Mouse (Mus musculus) lung, adult 2 months (tissue): ENCODE data around the gene Fam169b. TPM values are rescaled to one million over a fixed set of nuclear protein-coding genes. Genes with fewer than 3 reads are reported as not detected.

Experiments
- DNase-seq: peaks from one replicate; pipeline ENCODE4 v3.0.0; 2022
- H3K4me1 ChIP-seq: fragments of 200-500 bp; 2 replicates; pipeline ENCODE4 v1.6.1; 2011; ENCODE audit warnings: low read length; ENCODE audit not compliant: control insufficient read depth, insufficient read depth
- H3K4me3 ChIP-seq: fragments of 200-500 bp; replicated peaks from 2 replicates; pipeline ENCODE3; 2011; ENCODE audit warnings: low read depth, mild to moderate bottlenecking, control low read depth, low read length; ENCODE audit errors: extremely low read depth
- CTCF ChIP-seq: fragments of 200-500 bp; IDR thresholded peaks from 2 replicates; pipeline ENCODE4 v1.5.1; 2011; ENCODE audit warnings: mild to moderate bottlenecking, low read length, control low read depth; ENCODE audit not compliant: insufficient read depth
- POLR2A ChIP-seq: fragments of 200-500 bp; IDR thresholded peaks from 2 replicates; pipeline ENCODE4 v1.6.1; 2011; ENCODE audit warnings: low read depth, mild to moderate bottlenecking, control low read depth, low read length, borderline replicate concordance; ENCODE audit errors: extremely low read depth
- WGBS: fragments of 180-500 bp; shearing (Covaris S2); methylation state at CpG from one replicate; pipeline ENCODE4 v1.1.7; 2018; 5-methylcytosine and 5-hydroxymethylcytosine counted together
- polyA plus RNA-seq: library from polyadenylated mRNA; depleted of rRNA; stranded (reverse); fragments of >200 nt; gene quantifications from 2 replicates; pipeline ENCODE4 v1.2.3, GENCODE M21; 2012

Fam169b gene
- polyA plus RNA-seq, 1 experiment = 3.7 TPM

GRCm38 (mm10) chr7:68239220-68239827, 34.3 kb upstream of the Fam169b start:
- no peak for TF ChIP-seq CTCF
- no peak for TF ChIP-seq POLR2A
- no peak for DNase-seq
- WGBS = 64% methylated on average over 11 of the region's 11 CpGs
- Histone ChIP-seq H3K4me3 (no peak overlapping the region), H3K4me1 (no peaks in the 10 kb centered on the region)

DNA sequence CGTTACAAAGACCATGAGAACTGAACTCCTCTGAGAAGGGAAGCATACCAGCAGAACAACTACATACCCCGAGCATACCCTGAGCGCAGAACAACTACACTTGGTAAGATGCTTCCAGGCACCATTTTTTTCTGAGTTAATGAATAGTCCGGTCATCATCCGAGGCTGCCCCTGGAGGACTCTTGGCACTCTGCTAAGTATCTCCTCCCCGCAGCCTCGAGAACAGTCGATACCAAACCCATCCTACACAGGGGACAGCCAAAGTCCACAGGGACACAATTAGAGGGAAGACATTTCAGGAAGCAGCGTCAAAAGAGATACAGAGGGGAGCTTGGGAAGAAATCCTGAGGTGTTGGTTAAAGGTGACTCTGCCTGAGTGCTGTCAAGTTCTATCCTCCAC, 32.4 kb upstream of the Fam169b start:
- DNase-seq = no peak

GRCm38 (mm10) chr7:68245681-68246080, 28.0 kb upstream of the Fam169b start:
- TF ChIP-seq POLR2A = no peak
- no peak for TF ChIP-seq CTCF
- no peaks in the 10 kb centered on the region for H3K4me1 ChIP-seq
- no peak for DNase-seq
- WGBS = 61% methylated on average over 4 of the region's 4 CpGs
- H3K4me3 ChIP-seq = no peak overlapping the region

More for the DNA sequence above, 32.4 kb upstream of the Fam169b start:
- no peaks in the 10 kb centered on the region for H3K4me1 ChIP-seq
- H3K4me3 ChIP-seq = no peak overlapping the region
- TF ChIP-seq CTCF = no peak
- no peak for TF ChIP-seq POLR2A
- 74% methylated on average over 9 of the region's 9 CpGs for WGBS

GRCm38 (mm10) chr7:68246249-68246648, 27.4 kb upstream of the Fam169b start:
- no peak for DNase-seq
- 74% methylated on average over 8 of the region's 8 CpGs for WGBS
- no peak for TF ChIP-seq POLR2A
- TF ChIP-seq CTCF = no peak
- H3K4me3 ChIP-seq = no peak overlapping the region
- no peaks in the 10 kb centered on the region for H3K4me1 ChIP-seq

DNA sequence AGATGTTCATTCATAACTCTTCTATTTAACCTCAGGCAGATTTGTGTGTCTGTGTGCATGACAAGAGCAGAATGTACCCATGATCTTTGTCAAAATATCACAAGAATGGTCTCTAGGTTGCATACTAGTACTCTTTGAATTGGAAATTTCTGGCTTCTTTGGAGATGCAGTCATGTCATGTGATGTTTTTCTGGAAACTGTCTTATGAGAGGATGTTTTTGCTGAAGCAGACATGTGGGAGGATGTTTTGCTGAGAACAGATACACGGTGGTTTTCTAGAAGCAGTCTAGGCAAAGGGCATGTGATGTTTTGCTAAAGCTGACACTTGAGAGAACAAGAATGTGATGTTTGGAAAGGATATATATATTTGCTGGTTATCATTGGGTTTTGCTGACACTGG, 23.2 kb upstream of the Fam169b start:
- WGBS = 36% methylated on average over 1 of the region's 1 CpGs
- H3K4me1 ChIP-seq = no peaks in the 10 kb centered on the region
- no peak overlapping the region for H3K4me3 ChIP-seq
- no peak for TF ChIP-seq CTCF
- TF ChIP-seq POLR2A = no peak
- no peak for DNase-seq

GRCm38 (mm10) chr7:68250902-68251301, 22.7 kb upstream of the Fam169b start:
- TF ChIP-seq POLR2A (no peak), CTCF (no peak)
- no peak overlapping the region for H3K4me3 ChIP-seq
- 84% methylated on average over 3 of the region's 3 CpGs for WGBS
- DNase-seq = no peak
- no peaks in the 10 kb centered on the region for H3K4me1 ChIP-seq

DNA sequence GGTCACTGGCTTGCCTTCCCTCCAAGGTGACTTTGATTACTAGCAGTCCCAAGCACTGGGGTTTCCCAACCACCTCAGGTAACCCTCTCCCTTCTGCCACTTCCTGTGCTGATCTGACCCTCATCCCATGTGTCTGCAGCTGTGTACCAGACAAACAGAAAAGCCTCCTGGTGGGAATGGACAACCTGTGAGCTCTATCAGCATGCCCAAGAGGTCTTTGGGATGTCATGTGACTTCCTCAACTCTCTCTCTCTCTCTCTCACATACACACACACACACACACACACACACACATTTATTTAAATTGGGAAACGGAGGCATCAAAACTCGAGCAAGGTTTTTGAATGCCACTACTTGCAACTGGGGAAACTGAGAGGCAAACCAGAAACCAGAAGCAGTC, 15.9 kb upstream of the Fam169b start:
- no peak for TF ChIP-seq POLR2A
- TF ChIP-seq CTCF = no peak
- DNase-seq = no peak
- WGBS = 48% methylated on average over 2 of the region's 2 CpGs
- no peaks in the 10 kb centered on the region for H3K4me1 ChIP-seq
- no peak overlapping the region for H3K4me3 ChIP-seq

GRCm38 (mm10) chr7:68258326-68259150, 15.1 kb upstream of the Fam169b start:
- 73% methylated on average over 17 of the region's 17 CpGs for WGBS
- H3K4me3 ChIP-seq = no peak overlapping the region
- no peak for TF ChIP-seq CTCF
- no peak for DNase-seq
- H3K4me1 ChIP-seq = no peaks in the 10 kb centered on the region

GRCm38 (mm10) chr7:68259523-68260081, 14.0 kb upstream of the Fam169b start:
- H3K4me3 ChIP-seq = no peak overlapping the region
- DNase-seq = no peak
- 62% methylated on average over 6 of the region's 6 CpGs for WGBS
- no peak for TF ChIP-seq CTCF
- TF ChIP-seq POLR2A = no peak
- no peaks in the 10 kb centered on the region for H3K4me1 ChIP-seq
